Mouse (Mus musculus): Measurements from ENCODE around the gene Phyh. TPM values are rescaled to one million over a fixed set of nuclear protein-coding genes. Genes with fewer than 3 reads are reported as not detected.

Phyh gene
- polyA plus RNA-seq, 2 experiments = 31.0 to 46.0 TPM

- WGBS = 62% methylated on average over 6 of the region's 6 CpGs
- no peaks in the 10 kb centered on the region for H3K27me3 ChIP-seq (ENCODE audit: control insufficient read depth, insufficient read depth, low read length)
- no peak overlapping the region for H3K4me3 ChIP-seq (replicated peaks; ENCODE audit: low read length)
- no peak overlapping the region for H3K27ac ChIP-seq (replicated peaks; ENCODE audit: low read depth, low read length)
- ATAC-seq (ENCODE audit: low FRiP score, low read depth) (no peak), DNase-seq (ENCODE audit: low spot score) (no peak)
- no peaks in the 10 kb centered on the region; the same call in 1 of the 2 replicates for H3K9me3 ChIP-seq (ENCODE audit: control insufficient read depth, low read length)
- no peaks in the 10 kb centered on the region for H3K36me3 ChIP-seq (ENCODE audit: control insufficient read depth, insufficient read depth, low read length)
- TF ChIP-seq POLR2A (IDR thresholded peaks at IDR 0.05; ENCODE audit: borderline replicate concordance, extremely low read depth, insufficient read depth, insufficient read length) = no peak
- H3K4me1 ChIP-seq (ENCODE audit: control insufficient read depth, insufficient read depth, low read length) = no peaks in the 10 kb centered on the region
- no peak overlapping the region for H3K4me2 ChIP-seq (replicated peaks; ENCODE audit: low read depth, low read length, severe bottlenecking)
- H3K9ac ChIP-seq (ENCODE audit: low read depth, low read length, severe bottlenecking) = no peak overlapping the region
Measured at GRCm38 (mm10) chr2:4954216-4954760, 35.5 kb downstream of the Phyh start.

GRCm38 (mm10) chr2:4958039-4958438, 39.2 kb downstream of the Phyh start:
- H3K4me3 ChIP-seq (replicated peaks; ENCODE audit: low read length) = no peak overlapping the region
- no peak for TF ChIP-seq POLR2A (IDR thresholded peaks at IDR 0.05; ENCODE audit: borderline replicate concordance, extremely low read depth, insufficient read depth, insufficient read length)
- ATAC-seq (ENCODE audit: low FRiP score, low read depth) = peak; percentile 79

GRCm38 (mm10) chr2:4967806-4968205, 49.0 kb downstream of the Phyh start:
- H3K4me2 ChIP-seq (replicated peaks; ENCODE audit: low read depth, low read length, severe bottlenecking) = no peak overlapping the region

More at GRCm38 (mm10) chr2:4958039-4958438, 39.2 kb downstream of the Phyh start:
- no peak for DNase-seq (ENCODE audit: low spot score)
- Histone ChIP-seq H3K9me3 (ENCODE audit: control insufficient read depth, low read length) (no peaks in the 10 kb centered on the region), H3K36me3 (ENCODE audit: control insufficient read depth, insufficient read depth, low read length) (no peaks in the 10 kb centered on the region), H3K9ac (ENCODE audit: low read depth, low read length, severe bottlenecking) (no peak overlapping the region), H3K4me2 (replicated peaks; ENCODE audit: low read depth, low read length, severe bottlenecking) (no peak overlapping the region), H3K27ac (replicated peaks; ENCODE audit: low read depth, low read length) (peak overlapping the region; percentile 74), H3K4me1 (ENCODE audit: control insufficient read depth, insufficient read depth, low read length) (no peaks in the 10 kb centered on the region), H3K27me3 (ENCODE audit: control insufficient read depth, insufficient read depth, low read length) (no peaks in the 10 kb centered on the region)
- 75% methylated on average over 12 of the region's 12 CpGs for WGBS

GRCm38 (mm10) chr2:4969083-4969482, 50.3 kb downstream of the Phyh start:
- Histone ChIP-seq H3K4me3 (replicated peaks; ENCODE audit: low read length) (no peak overlapping the region), H3K4me2 (replicated peaks; ENCODE audit: low read depth, low read length, severe bottlenecking) (no peak overlapping the region), H3K9me3 (ENCODE audit: control insufficient read depth, low read length) (no peaks in the 10 kb centered on the region), H3K36me3 (ENCODE audit: control insufficient read depth, insufficient read depth, low read length) (no peaks in the 10 kb centered on the region), H3K9ac (ENCODE audit: low read depth, low read length, severe bottlenecking) (no peak overlapping the region), H3K27me3 (ENCODE audit: control insufficient read depth, insufficient read depth, low read length) (no peaks in the 10 kb centered on the region), H3K4me1 (ENCODE audit: control insufficient read depth, insufficient read depth, low read length) (no peaks in the 10 kb centered on the region), H3K27ac (replicated peaks; ENCODE audit: low read depth, low read length) (no peak overlapping the region)
- 86% methylated on average over 1 of the region's 2 CpGs for WGBS
- ATAC-seq (ENCODE audit: low FRiP score, low read depth) = no peak
- no peak for TF ChIP-seq POLR2A (IDR thresholded peaks at IDR 0.05; ENCODE audit: borderline replicate concordance, extremely low read depth, insufficient read depth, insufficient read length)
- no peak for DNase-seq (ENCODE audit: low spot score)

More at GRCm38 (mm10) chr2:4967806-4968205, 49.0 kb downstream of the Phyh start:
- Histone ChIP-seq H3K27me3 (ENCODE audit: control insufficient read depth, insufficient read depth, low read length) (no peaks in the 10 kb centered on the region), H3K4me3 (replicated peaks; ENCODE audit: low read length) (no peak overlapping the region), H3K9ac (ENCODE audit: low read depth, low read length, severe bottlenecking) (no peak overlapping the region), H3K36me3 (ENCODE audit: control insufficient read depth, insufficient read depth, low read length) (no peaks in the 10 kb centered on the region), H3K27ac (replicated peaks; ENCODE audit: low read depth, low read length) (no peak overlapping the region), H3K4me1 (ENCODE audit: control insufficient read depth, insufficient read depth, low read length) (no peaks in the 10 kb centered on the region), H3K9me3 (ENCODE audit: control insufficient read depth, low read length) (no peaks in the 10 kb centered on the region)
- DNase-seq (ENCODE audit: low spot score) (no peak), ATAC-seq (ENCODE audit: low FRiP score, low read depth) (no peak)
- TF ChIP-seq POLR2A (IDR thresholded peaks at IDR 0.05; ENCODE audit: borderline replicate concordance, extremely low read depth, insufficient read depth, insufficient read length) = no peak
- 94% methylated on average over 2 of the region's 2 CpGs for WGBS

GRCm38 (mm10) chr2:4975807-4976206, 57.0 kb downstream of the Phyh start, which contains the start of gene Ucma:
Gene Ucma, plus strand, starts transcription at chr2:4976122.
- Histone ChIP-seq H3K9ac (ENCODE audit: low read depth, low read length, severe bottlenecking) (no peak within 1 kb of the TSS), H3K4me1 (ENCODE audit: control insufficient read depth, insufficient read depth, low read length) (peaks cover 16% of the 10 kb centered on the region), H3K4me3 (replicated peaks; ENCODE audit: low read length) (no peak within 1 kb of the TSS), H3K36me3 (ENCODE audit: control insufficient read depth, insufficient read depth, low read length) (no peaks in the 10 kb centered on the region), H3K27me3 (ENCODE audit: control insufficient read depth, insufficient read depth, low read length) (no peaks in the 10 kb centered on the region), H3K4me2 (replicated peaks; ENCODE audit: low read depth, low read length, severe bottlenecking) (no peak within 1 kb of the TSS), H3K27ac (replicated peaks; ENCODE audit: low read depth, low read length) (no peak within 1 kb of the TSS), H3K9me3 (ENCODE audit: control insufficient read depth, low read length) (no peaks in the 10 kb centered on the region)
- ATAC-seq (ENCODE audit: low FRiP score, low read depth) (no peak), DNase-seq (ENCODE audit: low spot score) (no peak)
- TF ChIP-seq POLR2A (IDR thresholded peaks at IDR 0.05; ENCODE audit: borderline replicate concordance, extremely low read depth, insufficient read depth, insufficient read length) = no peak
- WGBS = 67% methylated on average over 5 of the region's 5 CpGs

Measured in limb, embryonic 14.5 days (tissue).